4 mouse cellular contexts compared by ENCODE assay signal in genomic region chr11:60975097-60975496, GRCm38 (mm10).
"Had no signal": no experiment of that assay in that cellular context is flagged by ENCODE, and none has a peak within 500 bp of the region (broad histone marks: within the 10 kb centered on the region; RNA-seq: fewer than 3 reads in every experiment).

No protein-coding gene starts in this region.

- DNase-seq: kidney, adult 2 months; kidney, postnatal 14 days; layer of hippocampus, postnatal 36 days; right cerebral cortex, postnatal 25 days had no signal
